Mouse (Mus musculus): ENCODE results near the gene Slit2. TPM values are rescaled to one million over a fixed set of nuclear protein-coding genes. Genes with fewer than 3 reads are reported as not detected.

Gene Slit2
- polyA plus RNA-seq, 1 experiment from 2014 or later: 50.5 TPM

DNA sequence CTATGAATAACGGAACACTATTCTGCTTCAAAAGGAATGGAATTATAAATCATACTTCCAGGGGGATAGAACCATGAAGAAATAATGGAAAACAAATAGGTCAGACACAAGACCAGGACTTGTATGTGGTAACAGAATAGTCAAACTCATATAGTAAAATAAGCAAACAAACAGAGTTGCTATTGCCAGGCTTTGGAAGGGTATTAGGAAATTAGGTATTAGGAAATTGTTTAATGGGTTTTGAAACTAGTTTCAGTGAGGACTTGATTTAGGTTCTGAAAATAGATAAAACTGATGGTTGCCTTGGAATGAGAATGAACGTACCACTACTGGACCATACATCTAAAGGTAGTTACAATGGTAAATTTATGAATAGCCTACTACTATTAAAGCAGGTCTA lies 346.8 kb downstream of the Slit2 start:
- Histone ChIP-seq H3K4me3 (ENCODE audit: low read length) (no peak overlapping the region), H3K27me3 (ENCODE audit: control insufficient read depth, insufficient read depth, low read length) (no peaks in the 10 kb centered on the region), H3K4me2 (replicated peaks; ENCODE audit: low read depth, low read length) (no peak overlapping the region), H3K4me1 (ENCODE audit: control insufficient read depth, insufficient read depth, low read length) (peaks cover 10% of the 10 kb centered on the region), H3K36me3 (ENCODE audit: control insufficient read depth, insufficient read depth, low read length) (no peaks in the 10 kb centered on the region), H3K27ac (ENCODE audit: low read depth, low read length) (no peak overlapping the region), H3K9me3 (ENCODE audit: control insufficient read depth, low read length) (no peaks in the 10 kb centered on the region), H3K9ac (ENCODE audit: low read depth, low read length) (no peak overlapping the region)
- no peak for ATAC-seq (ENCODE audit: low FRiP score, low TSS enrichment)
- 90% methylated on average over 2 of the region's 2 CpGs for WGBS

DNA sequence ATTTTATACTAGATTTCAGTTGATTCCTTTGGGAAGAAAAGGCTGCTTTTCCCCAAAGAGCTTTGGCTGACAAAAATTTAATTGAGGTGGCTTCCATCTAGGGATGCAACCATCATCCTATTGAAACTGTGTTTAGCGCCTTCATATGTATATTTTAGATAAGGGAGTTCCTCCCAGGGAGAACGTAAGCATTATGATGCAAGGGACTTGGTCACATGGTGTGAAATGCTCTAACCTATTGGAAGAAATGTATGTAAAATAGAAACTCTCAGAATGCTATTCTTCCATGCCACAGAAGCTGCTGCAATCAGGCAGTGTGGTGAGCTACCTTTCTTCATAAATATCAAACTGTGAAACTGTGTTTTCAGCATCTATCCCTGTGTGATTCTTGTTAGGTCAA lies 347.9 kb downstream of the Slit2 start:
- H3K4me2 ChIP-seq (replicated peaks; ENCODE audit: low read depth, low read length): no peak overlapping the region
- no peak overlapping the region for H3K4me3 ChIP-seq (ENCODE audit: low read length)
- no peaks in the 10 kb centered on the region for H3K36me3 ChIP-seq (ENCODE audit: control insufficient read depth, insufficient read depth, low read length)
- WGBS: 88% methylated on average over 2 of the region's 2 CpGs
- H3K4me1 ChIP-seq (ENCODE audit: control insufficient read depth, insufficient read depth, low read length): peaks cover 10% of the 10 kb centered on the region
- no peaks in the 10 kb centered on the region for H3K9me3 ChIP-seq (ENCODE audit: control insufficient read depth, low read length)
- no peaks in the 10 kb centered on the region for H3K27me3 ChIP-seq (ENCODE audit: control insufficient read depth, insufficient read depth, low read length)
- no peak overlapping the region for H3K9ac ChIP-seq (ENCODE audit: low read depth, low read length)
- no peak for ATAC-seq (ENCODE audit: low FRiP score, low TSS enrichment)
- no peak overlapping the region for H3K27ac ChIP-seq (ENCODE audit: low read depth, low read length)

DNA sequence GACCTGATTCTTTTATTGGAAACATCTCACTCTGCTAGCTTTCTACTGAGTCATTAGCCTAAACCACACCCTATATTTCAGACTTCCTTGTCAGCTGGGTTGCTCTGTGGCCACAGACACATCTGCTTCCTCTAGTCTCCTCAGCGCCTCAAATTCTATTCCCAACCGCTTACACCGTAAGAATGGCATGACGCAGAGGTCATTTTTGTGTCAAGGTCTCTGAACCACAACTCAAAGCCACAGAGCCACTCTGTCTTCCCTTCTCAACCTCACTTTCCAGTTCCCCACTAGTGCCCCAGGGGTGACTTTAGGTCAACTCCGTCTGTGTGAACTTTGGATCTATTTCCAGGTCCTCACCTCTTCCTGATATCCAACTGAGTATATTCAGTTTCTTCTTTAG lies 348.5 kb downstream of the Slit2 start:
- H3K4me2 ChIP-seq (replicated peaks; ENCODE audit: low read depth, low read length): no peak overlapping the region
- H3K4me1 ChIP-seq (ENCODE audit: control insufficient read depth, insufficient read depth, low read length): peaks cover 10% of the 10 kb centered on the region
- no peak overlapping the region for H3K9ac ChIP-seq (ENCODE audit: low read depth, low read length)
- no peak overlapping the region for H3K4me3 ChIP-seq (ENCODE audit: low read length)
- H3K36me3 ChIP-seq (ENCODE audit: control insufficient read depth, insufficient read depth, low read length): no peaks in the 10 kb centered on the region
- WGBS: 48% methylated on average over 5 of the region's 5 CpGs
- H3K27ac ChIP-seq (ENCODE audit: low read depth, low read length): no peak overlapping the region
- no peaks in the 10 kb centered on the region for H3K27me3 ChIP-seq (ENCODE audit: control insufficient read depth, insufficient read depth, low read length)
- no peak for ATAC-seq (ENCODE audit: low FRiP score, low TSS enrichment)
- H3K9me3 ChIP-seq (ENCODE audit: control insufficient read depth, low read length): no peaks in the 10 kb centered on the region

DNA sequence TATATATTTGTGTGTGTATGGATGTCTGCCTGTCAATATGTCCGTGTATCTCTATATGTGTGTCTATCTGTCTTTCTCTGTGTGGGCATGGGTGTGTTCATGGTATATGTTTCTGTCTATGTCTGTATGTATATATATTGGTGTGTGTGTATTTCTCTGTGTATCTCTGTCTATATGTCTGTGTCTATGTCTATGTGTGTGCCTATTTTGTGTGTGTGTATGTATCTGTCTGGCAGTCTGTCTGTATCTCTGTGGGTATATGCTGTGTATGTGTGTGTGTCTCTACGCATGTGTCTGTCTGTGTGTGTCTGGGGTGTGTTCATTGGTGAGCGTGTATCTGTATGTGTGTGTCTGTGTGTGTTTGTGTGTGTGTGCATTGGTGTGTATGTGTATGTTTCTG lies 350.5 kb downstream of the Slit2 start:
- ATAC-seq (ENCODE audit: low FRiP score, low TSS enrichment): 0 out of 2 replicates have a peak, but pooled peaks have one; percentile 11
- 91% methylated on average over 3 of the region's 3 CpGs for WGBS

DNA sequence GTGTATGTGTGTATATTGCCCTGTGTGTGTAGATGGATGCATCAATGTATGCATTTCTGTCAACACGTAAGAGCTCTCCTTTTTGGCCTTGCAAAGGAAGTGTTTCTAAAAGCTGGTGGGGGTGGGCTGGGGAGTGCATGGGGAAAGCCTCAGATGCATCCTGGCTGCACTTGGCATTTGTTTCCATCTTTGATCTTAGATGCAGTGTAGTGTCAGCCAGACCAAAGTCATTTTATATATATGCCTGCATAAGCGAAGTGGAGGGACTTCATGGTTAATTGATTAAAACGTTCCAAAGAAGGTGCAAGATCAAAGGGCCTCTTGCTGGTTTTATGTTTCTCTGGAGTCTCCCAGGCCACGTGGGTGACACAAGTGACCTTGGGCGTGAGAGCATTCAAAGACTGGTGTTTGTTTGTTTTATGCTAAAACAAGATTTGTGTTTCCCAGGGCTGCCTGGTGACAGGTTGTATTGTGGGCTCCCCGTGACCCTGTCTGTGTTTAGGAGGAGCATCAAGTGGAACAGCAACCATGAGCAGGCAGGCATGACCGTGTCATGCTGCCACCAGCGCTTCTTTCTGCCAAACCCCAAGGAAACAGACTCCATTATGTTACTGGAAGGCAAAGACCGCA lies 351.1 kb downstream of the Slit2 start:
- H3K9ac ChIP-seq (ENCODE audit: low read depth, low read length): no peak overlapping the region
- H3K4me2 ChIP-seq (replicated peaks; ENCODE audit: low read depth, low read length): no peak overlapping the region
- no peaks in the 10 kb centered on the region for H3K9me3 ChIP-seq (ENCODE audit: control insufficient read depth, low read length)
- peaks cover 10% of the 10 kb centered on the region for H3K4me1 ChIP-seq (ENCODE audit: control insufficient read depth, insufficient read depth, low read length)
- no peaks in the 10 kb centered on the region for H3K36me3 ChIP-seq (ENCODE audit: control insufficient read depth, insufficient read depth, low read length)
- no peak overlapping the region for H3K4me3 ChIP-seq (ENCODE audit: low read length)
- H3K27me3 ChIP-seq (ENCODE audit: control insufficient read depth, insufficient read depth, low read length): no peaks in the 10 kb centered on the region
- H3K27ac ChIP-seq (ENCODE audit: low read depth, low read length): no peak overlapping the region
- ATAC-seq (ENCODE audit: low FRiP score, low TSS enrichment): peak; percentile 94
- 8% methylated on average over 9 of the region's 9 CpGs for WGBS

More for the DNA sequence above, 350.5 kb downstream of the Slit2 start:
- Histone ChIP-seq H3K27ac (ENCODE audit: low read depth, low read length) (no peak overlapping the region), H3K9me3 (ENCODE audit: control insufficient read depth, low read length) (no peaks in the 10 kb centered on the region), H3K4me2 (replicated peaks; ENCODE audit: low read depth, low read length) (no peak overlapping the region), H3K36me3 (ENCODE audit: control insufficient read depth, insufficient read depth, low read length) (no peaks in the 10 kb centered on the region), H3K9ac (ENCODE audit: low read depth, low read length) (no peak overlapping the region), H3K4me1 (ENCODE audit: control insufficient read depth, insufficient read depth, low read length) (peaks cover 10% of the 10 kb centered on the region), H3K4me3 (ENCODE audit: low read length) (no peak overlapping the region), H3K27me3 (ENCODE audit: control insufficient read depth, insufficient read depth, low read length) (no peaks in the 10 kb centered on the region)

DNA sequence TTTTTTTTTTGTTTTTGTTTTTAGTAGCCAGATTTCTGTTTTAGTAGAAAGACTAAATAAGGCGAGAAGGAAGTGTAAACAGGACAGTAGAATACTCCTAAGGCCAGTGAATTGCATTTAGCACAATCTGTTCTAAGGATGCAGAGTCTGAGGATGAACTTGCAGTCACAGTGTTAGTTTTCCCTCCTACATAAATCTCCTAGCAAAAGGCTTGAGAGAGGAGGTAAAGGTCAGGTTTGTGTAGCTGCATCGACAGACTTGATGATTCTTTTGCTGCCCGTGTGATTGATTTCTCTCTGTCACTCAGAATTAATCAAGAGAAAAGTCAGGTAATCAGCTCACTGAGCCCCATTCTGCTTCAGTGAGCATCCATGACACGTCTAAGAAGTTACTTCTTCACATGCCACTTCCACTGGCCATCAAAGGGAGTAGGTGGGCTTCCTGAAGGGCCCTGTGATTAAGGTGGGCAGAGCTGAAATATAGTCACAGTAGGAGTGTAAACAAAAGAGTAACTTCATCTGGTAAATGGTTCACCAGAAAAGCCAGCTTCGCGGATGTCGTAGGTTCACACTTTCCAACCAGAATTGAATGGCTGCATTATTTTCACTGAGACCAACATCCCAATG lies 358.0 kb downstream of the Slit2 start:
- Histone ChIP-seq H3K36me3 (ENCODE audit: control insufficient read depth, insufficient read depth, low read length) (no peaks in the 10 kb centered on the region), H3K27me3 (ENCODE audit: control insufficient read depth, insufficient read depth, low read length) (no peaks in the 10 kb centered on the region), H3K27ac (ENCODE audit: low read depth, low read length) (no peak overlapping the region), H3K4me3 (ENCODE audit: low read length) (no peak overlapping the region), H3K4me2 (replicated peaks; ENCODE audit: low read depth, low read length) (no peak overlapping the region), H3K9me3 (ENCODE audit: control insufficient read depth, low read length) (no peaks in the 10 kb centered on the region), H3K9ac (ENCODE audit: low read depth, low read length) (no peak overlapping the region), H3K4me1 (ENCODE audit: control insufficient read depth, insufficient read depth, low read length) (no peaks in the 10 kb centered on the region)
- WGBS: 21% methylated on average over 7 of the region's 7 CpGs
- peak; percentile 85 for ATAC-seq (ENCODE audit: low FRiP score, low TSS enrichment)

DNA sequence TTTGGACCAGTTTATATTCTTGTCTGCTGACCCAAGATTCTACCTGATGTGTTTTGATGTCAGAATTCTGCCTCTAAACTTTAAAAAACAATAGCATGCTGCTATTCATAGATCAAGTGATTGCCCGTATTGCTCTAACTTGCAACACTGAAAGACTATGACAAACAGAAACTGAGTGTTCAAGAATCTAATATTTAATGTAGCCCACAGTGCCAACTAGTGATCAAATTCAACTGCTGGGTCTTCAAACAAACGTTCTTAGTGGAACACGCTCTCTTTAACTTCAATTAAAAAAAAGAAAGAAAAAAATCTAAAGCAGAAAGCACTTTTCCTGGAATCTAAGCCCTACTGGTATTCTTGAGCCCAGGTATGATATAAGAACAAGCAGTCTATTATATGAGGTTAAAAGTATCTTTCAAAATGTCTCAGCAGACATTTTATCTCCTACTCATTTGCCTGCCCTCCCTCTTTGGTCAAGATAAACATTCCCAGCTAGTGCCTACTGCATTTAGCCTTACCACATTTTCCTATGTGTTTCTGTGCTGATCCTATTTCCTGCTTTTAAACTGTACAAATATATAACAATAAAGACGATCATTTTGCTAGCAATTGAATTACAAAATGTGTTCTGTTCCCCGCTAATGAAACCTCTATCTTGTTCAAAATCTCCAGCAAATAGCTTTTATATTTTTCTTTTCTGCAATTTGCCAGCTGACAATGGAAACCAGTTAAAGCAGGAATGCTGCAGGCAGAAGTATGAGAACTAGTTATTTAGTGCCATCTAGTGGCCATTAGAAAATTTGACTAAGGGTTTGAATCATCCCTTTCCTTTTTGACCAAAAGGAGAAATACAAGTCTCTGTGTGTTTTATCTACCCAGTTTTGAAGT lies 362.4 kb downstream of the Slit2 start:
- 46% methylated on average over 5 of the region's 5 CpGs for WGBS
- no peaks in the 10 kb centered on the region for H3K27me3 ChIP-seq (ENCODE audit: control insufficient read depth, insufficient read depth, low read length)
- no peaks in the 10 kb centered on the region for H3K9me3 ChIP-seq (ENCODE audit: control insufficient read depth, low read length)
- no peak overlapping the region for H3K27ac ChIP-seq (ENCODE audit: low read depth, low read length)
- no peak overlapping the region for H3K4me2 ChIP-seq (replicated peaks; ENCODE audit: low read depth, low read length)
- H3K4me1 ChIP-seq (ENCODE audit: control insufficient read depth, insufficient read depth, low read length): no peaks in the 10 kb centered on the region
- H3K4me3 ChIP-seq (ENCODE audit: low read length): no peak overlapping the region
- peak; percentile 41; the same call in 1 of the 2 replicates for ATAC-seq (ENCODE audit: low FRiP score, low TSS enrichment)
- no peak overlapping the region for H3K9ac ChIP-seq (ENCODE audit: low read depth, low read length)
- no peaks in the 10 kb centered on the region for H3K36me3 ChIP-seq (ENCODE audit: control insufficient read depth, insufficient read depth, low read length)

DNA sequence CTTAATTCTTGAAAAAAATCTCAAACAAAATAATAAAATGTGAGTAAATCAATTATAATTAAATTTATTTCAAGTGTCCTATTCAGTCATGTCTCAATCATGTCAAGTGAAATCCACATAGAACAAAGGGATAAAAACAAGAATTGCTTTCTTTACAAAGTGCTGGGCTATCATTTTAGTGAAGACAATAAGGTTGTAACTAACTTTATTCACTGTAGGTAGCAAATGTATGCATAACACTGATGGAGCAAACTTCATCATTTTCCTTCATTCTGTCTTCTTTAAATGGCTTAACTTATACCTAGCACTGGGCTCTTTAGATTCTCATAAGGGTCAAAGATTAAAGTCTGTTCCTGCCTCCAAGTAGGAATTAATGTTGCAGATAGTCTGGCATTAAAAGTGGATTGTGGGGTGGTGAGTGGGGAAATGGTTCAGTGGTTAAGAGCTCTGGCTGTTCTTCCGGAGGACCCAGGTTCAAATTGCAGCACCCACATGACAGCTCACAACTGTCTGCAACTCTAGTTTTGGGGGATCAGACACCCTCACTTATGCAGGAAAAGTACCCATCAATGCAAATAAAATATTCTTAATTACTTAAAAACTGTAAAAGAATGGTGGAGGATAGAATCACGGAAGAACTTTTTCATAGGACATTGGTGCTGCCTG lies 363.2 kb downstream of the Slit2 start:
- no peak overlapping the region for H3K9ac ChIP-seq (ENCODE audit: low read depth, low read length)
- no peak overlapping the region for H3K4me2 ChIP-seq (replicated peaks; ENCODE audit: low read depth, low read length)
- H3K27ac ChIP-seq (ENCODE audit: low read depth, low read length): no peak overlapping the region
- no peaks in the 10 kb centered on the region for H3K36me3 ChIP-seq (ENCODE audit: control insufficient read depth, insufficient read depth, low read length)
- H3K9me3 ChIP-seq (ENCODE audit: control insufficient read depth, low read length): no peaks in the 10 kb centered on the region
- no peak for ATAC-seq (ENCODE audit: low FRiP score, low TSS enrichment)
- 80% methylated on average over 2 of the region's 2 CpGs for WGBS
- H3K27me3 ChIP-seq (ENCODE audit: control insufficient read depth, insufficient read depth, low read length): no peaks in the 10 kb centered on the region
- H3K4me1 ChIP-seq (ENCODE audit: control insufficient read depth, insufficient read depth, low read length): no peaks in the 10 kb centered on the region
- H3K4me3 ChIP-seq (ENCODE audit: low read length): no peak overlapping the region
